Mouse (Mus musculus) C2C12 (cell line): ENCODE results near the gene Abr.

Experiments
- CTCF ChIP-seq: IDR thresholded peaks from one replicate; pipeline ENCODE4 v1.5.1; 2011; ENCODE audit not compliant: control insufficient read depth, insufficient read depth, insufficient read length
- MAX ChIP-seq: IDR thresholded peaks from one replicate; pipeline ENCODE4 v1.6.1; 2011; ENCODE audit warnings: mild to moderate bottlenecking, control low read depth
- MYOD1 ChIP-seq: IDR thresholded peaks from one replicate; pipeline ENCODE4 v1.6.1; 2011; ENCODE audit warnings: low read depth; ENCODE audit not compliant: control insufficient read depth, insufficient read length
- USF1 ChIP-seq: IDR thresholded peaks from one replicate; pipeline ENCODE4 v1.6.1; 2011; ENCODE audit warnings: low read depth, mild to moderate bottlenecking, control low read depth, moderate library complexity

GRCm38 (mm10) chr11:76469311-76469998 lies 152.7 kb downstream of the Abr start:
- TF ChIP-seq USF1 (no peak), CTCF (no peak), MYOD1 (peak; percentile 75), MAX (no peak)
